Mouse (Mus musculus) heart, adult 2 months (tissue): ENCODE measurements around the gene Irx3. TPM values are rescaled to one million over a fixed set of nuclear protein-coding genes. Genes with fewer than 3 reads are reported as not detected.

Experiments used
- DNase-seq, 2 experiments: peaks; one replicate each; pipeline ENCODE4 v3.0.0; 2021
- H3K27ac ChIP-seq: fragments of 200-600 bp; 2 replicates; pipeline ENCODE4 v1.8.1; 2022
- H3K27me3 ChIP-seq: fragments of 200-500 bp; 2 replicates; pipeline ENCODE4 v1.6.1; 2012; ENCODE audit warnings: mild to moderate bottlenecking, low read length, inconsistent platforms, mixed read lengths; ENCODE audit not compliant: control insufficient read depth, insufficient read depth
- H3K36me3 ChIP-seq: fragments of 200-500 bp; 2 replicates; pipeline ENCODE4 v1.6.1; 2012; ENCODE audit warnings: low read length, inconsistent platforms; ENCODE audit not compliant: control insufficient read depth, insufficient read depth
- H3K4me1 ChIP-seq: fragments of 200-500 bp; 2 replicates; pipeline ENCODE4 v1.6.1; 2011; ENCODE audit warnings: low read length; ENCODE audit not compliant: control insufficient read depth, insufficient read depth
- H3K4me3 ChIP-seq: fragments of 200-600 bp; 2 replicates; pipeline ENCODE4 v1.8.1; 2022
- H3K79me2 ChIP-seq: fragments of 200-500 bp; replicated peaks from 2 replicates; pipeline ENCODE4 v1.6.1; 2012; ENCODE audit warnings: mild to moderate bottlenecking, inconsistent platforms, low read length, moderate library complexity, mixed read lengths; ENCODE audit not compliant: control insufficient read depth, insufficient read depth
- H3K9ac ChIP-seq: fragments of 200-500 bp; 2 replicates; pipeline ENCODE4 v1.6.1; 2012; ENCODE audit warnings: low read depth, mild to moderate bottlenecking, control low read depth, inconsistent platforms, low read length, mixed read lengths
- CTCF ChIP-seq: fragments of 200-600 bp; IDR thresholded peaks from 2 replicates; pipeline ENCODE4 v1.8.1; 2022; ENCODE audit warnings: antibody characterized with exemption, mild to moderate bottlenecking, moderate library complexity
- EP300 ChIP-seq: fragments of 200-500 bp; IDR thresholded peaks from 2 replicates; pipeline ENCODE4 v1.6.1; 2011; ENCODE audit warnings: low read depth, low read length, control low read depth; ENCODE audit not compliant: insufficient read depth
- POLR2A ChIP-seq: fragments of 200-500 bp; IDR thresholded peaks from 2 replicates; pipeline ENCODE4 v1.6.1; 2011; ENCODE audit warnings: mild to moderate bottlenecking, low read depth, low read length, control low read depth; ENCODE audit not compliant: insufficient read depth
- WGBS: fragments of 180-500 bp; shearing (Covaris S2); methylation state at CpG from one replicate; pipeline ENCODE4 v1.1.7; 2018; 5-methylcytosine and 5-hydroxymethylcytosine counted together
- intact Hi-C: fragments of 180-260 bp; cut with DNase I; formaldehyde crosslinking; loops from one replicate; pipeline ENCODE4 v1.15.1; 2025
- long read RNA-seq: library from polyadenylated mRNA; stranded (forward); transcript quantifications from one replicate; pipeline ENCODE4 v2.0.0, GENCODE M21; 2021
- polyA plus RNA-seq: library from polyadenylated mRNA; depleted of rRNA; stranded (reverse); fragments of >200 nt; gene quantifications from 2 replicates; pipeline ENCODE4 v1.2.3, GENCODE M21; 2012; rRNA removed
- total RNA-seq, 2 experiments: library from RNA; stranded (reverse); gene quantifications; 2 replicates each; pipeline ENCODE4 v1.2.3; 2021

The Irx3 gene
- total RNA-seq (10 to 100 TPM; 22.1 to 32.0 TPM), polyA plus RNA-seq (8.7 and 15.8 TPM in 2 replicates)
- long read RNA-seq, transcript Irx3-202 (4 exons, 2,748 nt) = major isoform, 17 of 22 reads
- long read RNA-seq, partial matches to known transcripts = 3 of 22 reads
- long read RNA-seq, other reads (novel, unspliced or antisense) = 2 of 22 reads

- peak within 1 kb of the TSS; percentile 70 for H3K4me3 ChIP-seq
- H3K79me2 ChIP-seq = no peaks in the 10 kb centered on the region
- intact Hi-C loops = loop anchor here (2.0 to 5.0 kb wide), 4 partner anchors 165 to 490 kb away; partner anchors contain the start of genes Fto and Rpgrip1l
- DNase-seq = peak; percentile 87 to 91
- no peaks in the 10 kb centered on the region for H3K36me3 ChIP-seq
- H3K27me3 ChIP-seq = peaks cover 14% of the 10 kb centered on the region
- TF ChIP-seq CTCF (no peak), POLR2A (no peak; the same call in none of the 2 replicates), EP300 (0 out of 2 replicates have a peak, but pooled peaks have one; percentile 34)
- H3K4me1 ChIP-seq = no peaks in the 10 kb centered on the region
- H3K9ac ChIP-seq = peak within 1 kb of the TSS; percentile 91
- H3K27ac ChIP-seq = peak within 1 kb of the TSS; percentile 94
- WGBS = 1% methylated on average over 32 of the region's 33 CpGs
These were observed at the start of gene Irx3 for GRCm38 (mm10) chr8:91801839-91802238. Gene Irx3 (minus strand): TSS chr8:91802067.

GRCm38 (mm10) chr8:91851359-91851758, 49.5 kb upstream of the Irx3 start:
- intact Hi-C loops = loop anchor here (5.0 kb wide), 1 partner anchor 34 kb away; no protein-coding TSS in a partner anchor
- DNase-seq = no peak
- Histone ChIP-seq H3K79me2 (no peaks in the 10 kb centered on the region), H3K27ac (no peak overlapping the region), H3K4me3 (no peak overlapping the region), H3K9ac (no peak overlapping the region), H3K36me3 (no peaks in the 10 kb centered on the region), H3K4me1 (peaks cover 2% of the 10 kb centered on the region), H3K27me3 (no peaks in the 10 kb centered on the region)
- TF ChIP-seq EP300 = no peak
- no peak for TF ChIP-seq CTCF
- TF ChIP-seq POLR2A = no peak
- WGBS = 84% methylated on average over 10 of the region's 10 CpGs

- WGBS = 89% methylated on average over 6 of the region's 6 CpGs
- Histone ChIP-seq H3K36me3 (no peaks in the 10 kb centered on the region), H3K27me3 (no peaks in the 10 kb centered on the region), H3K79me2 (no peaks in the 10 kb centered on the region), H3K9ac (no peak overlapping the region), H3K4me3 (no peak overlapping the region), H3K4me1 (no peaks in the 10 kb centered on the region; the same call in 1 of the 2 replicates), H3K27ac (no peak overlapping the region)
- TF ChIP-seq EP300 (no peak), POLR2A (no peak), CTCF (no peak)
- intact Hi-C loops = loop anchor here (5.0 kb wide), 1 partner anchor 33 kb away; no protein-coding TSS in a partner anchor
- DNase-seq = no peak
These were observed 48.1 kb upstream of the Irx3 start for GRCm38 (mm10) chr8:91849984-91850383.

- 90% methylated on average over 8 of the region's 8 CpGs for WGBS
- intact Hi-C loops = no loop called here
These were observed 47.7 kb upstream of the Irx3 start for GRCm38 (mm10) chr8:91849529-91849928.

GRCm38 (mm10) chr8:91845641-91846040, 43.8 kb upstream of the Irx3 start:
- H3K4me3 ChIP-seq = no peak overlapping the region
- intact Hi-C loops = no loop called here
- no peaks in the 10 kb centered on the region for H3K27me3 ChIP-seq
- TF ChIP-seq POLR2A (no peak), CTCF (no peak), EP300 (no peak)
- no peak overlapping the region for H3K9ac ChIP-seq
- WGBS = 66% methylated on average over 3 of the region's 3 CpGs
- DNase-seq = no peak
- H3K27ac ChIP-seq = no peak overlapping the region
- no peaks in the 10 kb centered on the region for H3K79me2 ChIP-seq
- no peaks in the 10 kb centered on the region for H3K36me3 ChIP-seq
- H3K4me1 ChIP-seq = no peaks in the 10 kb centered on the region

More at GRCm38 (mm10) chr8:91849529-91849928, 47.7 kb upstream of the Irx3 start:
- Histone ChIP-seq H3K4me1 (no peaks in the 10 kb centered on the region; the same call in 1 of the 2 replicates), H3K27me3 (no peaks in the 10 kb centered on the region), H3K4me3 (no peak overlapping the region), H3K27ac (no peak overlapping the region), H3K9ac (no peak overlapping the region), H3K79me2 (no peaks in the 10 kb centered on the region), H3K36me3 (no peaks in the 10 kb centered on the region)
- TF ChIP-seq CTCF (no peak), EP300 (no peak), POLR2A (no peak)
- no peak for DNase-seq

- intact Hi-C loops = no loop called here
- Histone ChIP-seq H3K79me2 (no peaks in the 10 kb centered on the region), H3K4me1 (no peaks in the 10 kb centered on the region), H3K4me3 (no peak overlapping the region), H3K27me3 (no peaks in the 10 kb centered on the region), H3K36me3 (no peaks in the 10 kb centered on the region), H3K27ac (no peak overlapping the region), H3K9ac (no peak overlapping the region)
- DNase-seq = no peak
- no peak for TF ChIP-seq POLR2A
- no peak for TF ChIP-seq CTCF
- no peak for TF ChIP-seq EP300
- WGBS = 46% methylated on average over 1 of the region's 1 CpGs
These were observed 35.3 kb upstream of the Irx3 start for GRCm38 (mm10) chr8:91837131-91837530.
